Mouse (Mus musculus) CH12.LX (cell line): Measurements from ENCODE around the gene Hist3h2a.

ENCODE experiments used
- CTCF ChIP-seq, 2 experiments: IDR thresholded peaks in 1 of 2; conservative IDR thresholded peaks in 1 of 2; 2 replicates each; pipeline ENCODE4 v1.5.1; 2011 to 2012; ENCODE audit warnings: low read depth in 2 of 2, low read length in 2 of 2, improper control_type of control experiment in 1 of 2, inconsistent platforms in 1 of 2, mild to moderate bottlenecking in 1 of 2, moderate library complexity in 1 of 2
- E2F4 ChIP-seq: IDR thresholded peaks from 2 replicates; pipeline ENCODE4 v1.6.1; 2011; ENCODE audit warnings: low read depth, low read length, improper control_type of control experiment; ENCODE audit not compliant: insufficient replicate concordance
- EP300 ChIP-seq: IDR thresholded peaks from 2 replicates; pipeline ENCODE4 v1.6.1; 2011; ENCODE audit warnings: low read length, improper control_type of control experiment
- ETS1 ChIP-seq: conservative IDR thresholded peaks from 2 replicates; pipeline ENCODE4 v1.6.1; 2012; ENCODE audit warnings: low read depth, mild to moderate bottlenecking, inconsistent platforms, low read length, improper control_type of control experiment, moderate library complexity
- GABPA ChIP-seq: IDR thresholded peaks from 2 replicates; pipeline ENCODE4 v1.6.1; 2012; ENCODE audit warnings: low read depth, low read length, improper control_type of control experiment, inconsistent platforms; ENCODE audit not compliant: insufficient replicate concordance
- HCFC1 ChIP-seq: IDR thresholded peaks from 2 replicates; pipeline ENCODE4 v1.6.1; 2012; ENCODE audit warnings: low read depth, mild to moderate bottlenecking, inconsistent platforms, low read length, improper control_type of control experiment
- KAT2A ChIP-seq: IDR thresholded peaks from 2 replicates; pipeline ENCODE4 v1.6.1; 2012; ENCODE audit warnings: low read length, improper control_type of control experiment, inconsistent platforms; ENCODE audit not compliant: insufficient replicate concordance
- POLR2A ChIP-seq: IDR thresholded peaks from 2 replicates; pipeline ENCODE4 v1.6.1; 2011; ENCODE audit warnings: low read depth, mild to moderate bottlenecking, improper control_type of control experiment, low read length
- TBP ChIP-seq: conservative IDR thresholded peaks from 2 replicates; pipeline ENCODE4 v1.6.1; 2011; ENCODE audit warnings: low read depth, low read length, improper control_type of control experiment

DNA sequence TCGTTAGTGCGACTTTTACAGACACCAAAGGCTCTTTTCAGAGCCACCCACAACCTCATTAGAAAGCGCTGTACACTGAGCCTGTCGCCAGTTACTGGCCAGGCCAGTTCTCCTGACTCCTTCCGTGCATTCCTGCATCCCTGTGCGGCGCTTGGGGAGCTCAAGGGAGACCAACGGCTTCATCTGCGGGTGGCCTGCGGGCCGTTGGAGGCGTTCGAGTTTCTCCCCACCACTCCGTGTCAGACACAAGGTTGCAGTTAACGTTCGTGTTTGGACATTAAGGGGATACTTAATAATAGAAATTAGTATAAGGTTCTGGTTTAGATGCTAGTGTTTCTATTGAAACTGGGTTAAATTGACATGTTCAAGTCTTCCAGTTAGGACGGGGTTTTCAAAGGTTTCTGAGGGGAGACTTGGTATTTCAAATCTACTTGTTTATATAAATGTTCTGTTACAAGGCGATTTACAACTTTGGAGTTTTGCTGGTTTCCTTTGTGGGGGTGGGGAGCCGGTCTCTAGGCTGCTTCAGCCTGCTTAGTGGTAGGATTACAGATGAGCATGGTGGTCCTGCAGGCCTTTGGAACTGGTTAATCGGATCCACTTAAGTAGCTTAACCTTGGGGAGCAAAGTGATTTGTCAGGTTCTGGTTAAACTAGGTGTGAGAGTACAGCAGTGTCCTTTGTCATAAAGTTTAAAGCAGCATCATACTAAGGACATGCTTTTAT lies 820 bp downstream of the Hist3h2a start:
- TF ChIP-seq ETS1 = no peak
- TF ChIP-seq KAT2A = no peak
- TF ChIP-seq POLR2A = no peak; the same call in 1 of the 2 replicates
- TF ChIP-seq GABPA = no peak
- TF ChIP-seq CTCF (conservative IDR thresholded peaks at IDR 0.05 in 1 of 2, IDR thresholded peaks at IDR 0.05 in 1 of 2; ENCODE audit: low read depth in 2 of 2, low read length in 2 of 2) = no peak
- no peak for TF ChIP-seq EP300
- TF ChIP-seq E2F4 = no peak
- no peak for TF ChIP-seq HCFC1
- no peak for TF ChIP-seq TBP
